Mouse (Mus musculus) heart, embryonic 16.5 days (tissue): ENCODE measurements around the gene Fbl. TPM values are rescaled to one million over a fixed set of nuclear protein-coding genes. Genes with fewer than 3 reads are reported as not detected.

ENCODE experiments used
- ATAC-seq: fragments of 200-750 bp; cut with Nextera tagmentation; replicated peaks from 2 replicates; pipeline ENCODE4 v1.8.0; 2017; ENCODE audit warnings: moderate number of reproducible peaks; ENCODE audit not compliant: insufficient read depth, low FRiP score; ENCODE audit errors: extremely low read depth
- H3K27ac ChIP-seq: fragments of 300-500 bp; sonication (generic); 2 replicates; pipeline ENCODE4 v1.5.1; 2014; ENCODE audit warnings: mild to moderate bottlenecking, low read length, control low read depth, moderate library complexity
- H3K27me3 ChIP-seq: fragments of 300-500 bp; sonication (generic); 2 replicates; pipeline ENCODE4 v1.6.1; 2014; ENCODE audit warnings: low read length, mixed read lengths; ENCODE audit not compliant: control insufficient read depth, insufficient read depth
- H3K36me3 ChIP-seq: fragments of 300-500 bp; sonication (generic); 2 replicates; pipeline ENCODE4 v1.6.1; 2014; ENCODE audit not compliant: control insufficient read depth, insufficient read depth
- H3K4me1 ChIP-seq: fragments of 300-500 bp; sonication (generic); 2 replicates; pipeline ENCODE4 v1.6.1; 2014; ENCODE audit warnings: low read length, mixed read lengths; ENCODE audit not compliant: control insufficient read depth, insufficient read depth
- H3K4me2 ChIP-seq: fragments of 300-500 bp; sonication (generic); 2 replicates; pipeline ENCODE4 v1.6.1; 2014; ENCODE audit warnings: low read depth, mild to moderate bottlenecking, control low read depth, low read length
- H3K4me3 ChIP-seq: fragments of 300-500 bp; sonication (generic); 2 replicates; pipeline ENCODE4 v1.5.1; 2014; ENCODE audit warnings: mild to moderate bottlenecking, control low read depth, low read length
- H3K9ac ChIP-seq: fragments of 300-500 bp; sonication (generic); 2 replicates; pipeline ENCODE4 v1.6.1; 2014; ENCODE audit warnings: low read length, control low read depth
- H3K9me3 ChIP-seq: fragments of 300-500 bp; sonication (generic); replicated peaks from 2 replicates; pipeline ENCODE4 v1.6.1; 2016; ENCODE audit warnings: low read length; ENCODE audit not compliant: control insufficient read depth
- WGBS: fragments of 180-500 bp; shearing (Covaris S2); extraction: QIAGEN DNeasy Blood & Tissue Kit; methylation state at CpG from one replicate; pipeline ENCODE4 v1.1.7; 2014; 5-methylcytosine and 5-hydroxymethylcytosine counted together
- polyA plus RNA-seq: library from polyadenylated mRNA; unstranded; fragments of >200 nt; fragmentation: Nextera tagmentation; extraction: Ambion mirVana; gene quantifications from 2 replicates; pipeline ENCODE4 v1.2.1, GENCODE M21; 2015

Fbl gene
- polyA plus RNA-seq, 1 experiment from 2014 or later, result 71.5 TPM

DNA sequence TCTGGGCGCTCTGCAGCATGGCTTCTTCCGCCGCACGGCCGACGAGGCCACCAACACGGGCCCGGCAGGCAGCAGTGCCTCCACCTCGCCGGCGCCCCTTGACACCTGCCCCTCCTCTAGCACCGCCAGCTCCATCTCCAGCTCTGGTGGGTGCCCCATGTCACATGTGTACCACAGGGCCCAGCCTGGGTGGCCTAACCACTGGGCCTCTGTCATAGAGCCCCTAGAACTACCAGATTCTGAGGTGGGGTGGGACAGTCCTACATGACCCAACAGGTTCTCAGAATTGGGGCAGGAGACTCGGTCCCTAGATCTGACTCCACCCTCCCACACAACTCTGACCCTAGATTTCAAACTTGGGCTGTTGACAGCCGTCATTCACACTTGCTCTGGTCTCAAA is 16.4 kb downstream of the Fbl start:
- Histone ChIP-seq H3K4me1 (peaks cover under 1% of the 10 kb centered on the region; the same call in 1 of the 2 replicates), H3K9ac (no peak overlapping the region), H3K4me3 (no peak overlapping the region), H3K27ac (no peak overlapping the region), H3K36me3 (peaks cover 73% of the 10 kb centered on the region), H3K4me2 (no peak overlapping the region), H3K27me3 (no peaks in the 10 kb centered on the region), H3K9me3 (no peaks in the 10 kb centered on the region)
- ATAC-seq, result no peak
- WGBS, result 87% methylated on average over 14 of the region's 14 CpGs

DNA sequence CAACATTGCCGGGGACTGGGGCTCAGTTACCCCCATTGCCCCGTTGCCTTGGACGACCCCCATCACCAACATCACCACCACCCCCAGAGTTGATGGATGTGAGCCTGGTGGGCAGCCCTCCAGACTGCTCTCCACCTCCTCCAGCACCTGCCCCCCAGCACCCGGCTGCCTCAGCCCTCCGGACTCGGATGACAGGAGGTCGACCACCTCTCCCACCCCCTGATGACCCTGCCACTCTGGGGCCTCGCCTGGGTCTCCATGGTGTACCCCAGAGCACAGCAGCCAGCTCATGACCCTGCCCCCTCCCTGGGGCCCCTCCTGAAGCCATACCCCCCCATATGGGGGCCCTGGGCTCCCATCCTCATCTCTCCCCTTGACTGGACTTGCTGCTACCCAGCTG is 17.1 kb downstream of the Fbl start:
- H3K27me3 ChIP-seq, result no peaks in the 10 kb centered on the region
- ATAC-seq, result no peak
- no peak overlapping the region for H3K4me2 ChIP-seq
- no peak overlapping the region for H3K27ac ChIP-seq
- peaks cover 73% of the 10 kb centered on the region for H3K36me3 ChIP-seq
- no peaks in the 10 kb centered on the region for H3K9me3 ChIP-seq
- 92% methylated on average over 8 of the region's 8 CpGs for WGBS
- H3K4me3 ChIP-seq, result no peak overlapping the region
- no peaks in the 10 kb centered on the region for H3K4me1 ChIP-seq
- no peak overlapping the region for H3K9ac ChIP-seq

DNA sequence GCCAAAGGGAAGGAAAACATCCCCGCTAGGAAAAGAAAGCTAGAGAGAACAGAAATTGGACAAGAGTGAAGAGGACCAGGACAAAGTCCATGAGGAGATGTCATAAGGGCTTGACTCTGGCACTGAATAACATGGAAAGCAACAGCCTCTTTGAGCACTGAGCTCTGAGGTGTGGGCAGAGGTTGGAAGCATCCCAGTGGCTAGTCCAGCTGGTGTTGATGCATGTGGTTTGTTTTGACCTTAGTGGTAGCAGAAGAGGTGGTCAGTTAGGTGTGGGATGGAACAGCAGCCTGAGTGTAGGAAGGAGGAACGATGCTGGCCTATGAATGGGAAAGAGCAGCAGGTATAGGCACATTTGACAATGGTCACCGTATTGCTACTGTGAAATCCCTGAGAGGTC is 22.0 kb downstream of the Fbl start:
- no peak overlapping the region for H3K4me3 ChIP-seq
- no peak overlapping the region for H3K27ac ChIP-seq
- 94% methylated on average over 3 of the region's 3 CpGs for WGBS
- H3K36me3 ChIP-seq, result peaks cover 31% of the 10 kb centered on the region
- no peak for ATAC-seq
- H3K9ac ChIP-seq, result no peak overlapping the region
- no peak overlapping the region for H3K4me2 ChIP-seq
- H3K9me3 ChIP-seq, result no peaks in the 10 kb centered on the region
- no peaks in the 10 kb centered on the region for H3K27me3 ChIP-seq
- H3K4me1 ChIP-seq, result no peaks in the 10 kb centered on the region

DNA sequence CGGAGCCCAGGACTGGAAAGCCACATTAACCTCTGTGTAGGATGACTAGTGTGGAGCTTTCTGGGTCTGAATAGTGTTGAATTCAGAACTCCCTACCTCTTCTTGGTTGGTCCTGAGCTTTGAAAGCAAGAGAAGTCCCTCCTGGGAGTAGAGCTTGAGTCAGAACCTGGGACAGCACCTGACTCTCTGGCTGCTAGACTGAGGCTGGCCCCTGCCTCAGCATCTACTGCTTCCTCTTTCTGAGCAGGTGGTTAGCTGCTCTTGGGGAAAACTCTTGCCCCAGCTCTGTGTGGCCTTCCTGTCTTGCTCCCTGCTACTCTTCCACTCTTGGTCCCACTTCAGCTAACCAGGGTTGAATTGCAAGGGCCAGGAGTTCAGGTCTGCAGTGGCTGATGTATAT is 22.4 kb downstream of the Fbl start:
- no peak for ATAC-seq
- no peak overlapping the region for H3K4me2 ChIP-seq
- no peaks in the 10 kb centered on the region for H3K9me3 ChIP-seq
- H3K4me1 ChIP-seq, result no peaks in the 10 kb centered on the region
- H3K27ac ChIP-seq, result no peak overlapping the region
- H3K4me3 ChIP-seq, result no peak overlapping the region
- peaks cover 27% of the 10 kb centered on the region for H3K36me3 ChIP-seq
- WGBS, result 94% methylated on average over 1 of the region's 1 CpGs
- no peak overlapping the region for H3K9ac ChIP-seq
- H3K27me3 ChIP-seq, result no peaks in the 10 kb centered on the region

DNA sequence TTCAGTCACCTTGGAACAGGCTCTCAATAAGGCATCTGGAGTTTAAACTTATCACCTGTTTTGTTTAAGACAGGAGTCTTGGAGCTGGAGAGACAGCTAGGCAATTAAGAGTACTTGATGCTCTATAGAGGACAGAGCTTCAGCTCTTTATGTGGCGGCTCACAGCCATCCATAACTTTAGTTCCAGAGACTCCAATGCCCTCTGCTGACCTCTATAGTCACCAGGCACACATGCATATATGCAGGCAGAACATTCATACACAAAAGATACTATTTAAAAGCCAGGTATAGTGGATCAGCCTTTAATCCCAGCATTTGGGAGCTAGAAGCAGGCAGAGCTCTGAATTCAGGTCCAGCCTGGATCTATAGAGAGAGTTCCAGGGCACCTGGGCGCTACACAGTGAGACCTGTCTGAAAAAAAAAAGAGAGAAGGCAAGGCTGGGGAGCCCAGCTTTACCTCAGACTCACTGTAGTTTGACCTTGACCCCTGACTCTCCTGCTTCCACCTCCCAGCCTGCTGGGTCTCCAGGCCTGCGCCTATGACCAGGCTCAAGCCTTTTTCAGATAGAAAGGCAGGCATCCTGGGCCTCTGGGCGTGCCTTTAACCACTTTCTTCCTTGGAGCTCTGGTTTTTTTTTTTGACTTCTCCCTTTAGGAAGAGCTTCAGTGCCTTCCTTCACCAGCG is 26.0 kb downstream of the Fbl start:
- Histone ChIP-seq H3K9ac (no peak overlapping the region), H3K36me3 (peaks cover 7% of the 10 kb centered on the region; the same call in 1 of the 2 replicates), H3K9me3 (no peaks in the 10 kb centered on the region), H3K27me3 (no peaks in the 10 kb centered on the region), H3K4me2 (no peak overlapping the region), H3K4me1 (no peaks in the 10 kb centered on the region), H3K27ac (no peak overlapping the region), H3K4me3 (no peak overlapping the region)
- 81% methylated on average over 5 of the region's 5 CpGs for WGBS
- no peak for ATAC-seq

DNA sequence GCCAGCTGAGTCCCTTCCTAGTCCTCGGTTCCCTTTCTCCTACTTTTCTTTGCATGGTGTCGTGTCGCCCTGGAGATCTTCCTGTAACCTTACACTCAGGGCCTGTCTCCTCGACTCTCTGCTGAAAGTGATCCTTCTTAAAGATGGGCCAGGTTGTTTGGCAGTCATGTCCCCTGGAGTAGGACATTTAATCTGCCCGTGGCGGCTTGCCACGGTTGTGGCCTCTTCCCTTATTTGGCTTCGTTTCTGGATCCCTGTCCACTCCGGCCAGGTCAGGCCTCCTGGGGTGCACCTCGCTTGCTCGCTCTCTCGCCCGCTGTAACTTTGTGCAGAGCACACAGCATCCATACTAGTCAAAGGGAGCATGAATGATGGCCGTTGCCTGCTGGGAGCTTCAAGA is 27.0 kb downstream of the Fbl start:
- WGBS, result 82% methylated on average over 14 of the region's 14 CpGs
- H3K36me3 ChIP-seq, result 0 out of 2 replicates have a peak, but pooled peaks cover 4% of the 10 kb centered on the region
- H3K9ac ChIP-seq, result no peak overlapping the region
- ATAC-seq, result no peak
- H3K9me3 ChIP-seq, result no peaks in the 10 kb centered on the region
- no peak overlapping the region for H3K4me2 ChIP-seq
- no peaks in the 10 kb centered on the region for H3K4me1 ChIP-seq
- no peak overlapping the region for H3K27ac ChIP-seq
- no peaks in the 10 kb centered on the region for H3K27me3 ChIP-seq
- no peak overlapping the region for H3K4me3 ChIP-seq

DNA sequence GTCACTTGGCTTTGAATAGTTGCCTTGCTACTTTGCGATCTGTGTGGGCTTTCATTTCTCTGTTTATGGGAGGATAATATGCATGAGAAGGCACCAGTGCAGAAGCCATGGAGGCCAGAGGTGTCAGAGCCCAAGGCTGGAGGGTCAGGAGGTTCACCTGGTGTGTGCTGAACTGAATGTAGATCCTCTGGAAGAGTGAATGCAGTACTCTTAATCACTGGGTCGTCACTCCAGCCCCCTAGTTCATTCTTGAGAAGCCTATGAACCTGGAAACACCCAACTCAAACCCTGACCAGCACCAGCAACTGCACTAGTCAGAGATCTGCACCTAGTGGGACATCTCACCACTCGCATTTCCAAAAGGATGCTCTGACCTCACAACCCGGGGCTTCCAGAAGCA is 29.5 kb downstream of the Fbl start:
- no peak overlapping the region for H3K9ac ChIP-seq
- H3K27me3 ChIP-seq, result no peaks in the 10 kb centered on the region
- no peak overlapping the region for H3K4me2 ChIP-seq
- no peaks in the 10 kb centered on the region for H3K4me1 ChIP-seq
- H3K9me3 ChIP-seq, result no peaks in the 10 kb centered on the region
- WGBS, result 69% methylated on average over 4 of the region's 4 CpGs
- no peaks in the 10 kb centered on the region for H3K36me3 ChIP-seq
- ATAC-seq, result no peak
- no peak overlapping the region for H3K4me3 ChIP-seq
- no peak overlapping the region for H3K27ac ChIP-seq

DNA sequence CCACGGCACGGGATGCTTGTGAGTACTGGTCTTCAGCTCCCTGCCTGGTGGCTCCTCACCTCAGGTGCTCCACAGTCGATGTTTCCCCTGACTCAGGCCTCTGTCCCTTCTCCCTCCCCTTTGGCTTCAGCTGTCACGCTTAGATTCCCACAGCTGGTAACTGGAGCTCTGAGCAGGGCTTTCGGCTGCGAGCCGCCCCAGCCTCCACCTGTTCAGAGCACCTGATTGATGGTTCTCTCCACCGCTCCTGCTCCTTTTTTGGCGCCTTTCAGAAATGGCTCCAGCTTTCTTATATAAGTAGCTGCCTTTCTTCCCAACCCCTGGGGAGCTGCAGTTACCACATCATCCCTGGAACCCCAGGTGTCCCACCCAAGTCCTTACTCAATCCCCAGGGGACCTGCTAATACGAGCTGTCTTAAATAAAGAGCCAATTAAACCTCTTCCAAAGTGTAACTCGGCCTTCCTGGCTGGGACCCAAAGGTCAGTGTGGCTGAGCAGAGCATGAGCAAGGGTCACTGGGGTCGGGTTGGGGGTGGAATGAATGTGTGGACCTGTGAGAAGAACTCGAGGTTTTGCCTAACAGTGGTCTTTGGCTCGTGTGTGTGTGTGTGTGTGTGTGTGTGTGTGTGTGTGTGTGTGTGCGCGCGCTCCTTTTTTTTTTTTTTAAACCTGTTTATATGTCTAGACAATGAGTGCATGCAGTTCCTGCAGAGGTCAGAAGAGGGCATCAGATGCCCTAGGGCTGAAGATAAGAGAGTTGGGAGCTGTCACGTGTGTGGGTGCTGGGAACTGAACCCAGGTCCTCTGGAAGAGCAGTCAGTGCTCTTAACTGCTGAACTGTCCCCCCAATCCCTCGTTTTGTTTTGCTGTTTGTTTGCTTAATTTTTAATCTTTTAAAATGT is 33.9 kb downstream of the Fbl start:
- Histone ChIP-seq H3K27me3 (no peaks in the 10 kb centered on the region), H3K36me3 (no peaks in the 10 kb centered on the region), H3K9ac (no peak overlapping the region), H3K9me3 (no peaks in the 10 kb centered on the region), H3K4me1 (no peaks in the 10 kb centered on the region), H3K4me3 (no peak overlapping the region), H3K27ac (no peak overlapping the region), H3K4me2 (no peak overlapping the region)
- WGBS, result 60% methylated on average over 19 of the region's 19 CpGs
- no peak for ATAC-seq

DNA sequence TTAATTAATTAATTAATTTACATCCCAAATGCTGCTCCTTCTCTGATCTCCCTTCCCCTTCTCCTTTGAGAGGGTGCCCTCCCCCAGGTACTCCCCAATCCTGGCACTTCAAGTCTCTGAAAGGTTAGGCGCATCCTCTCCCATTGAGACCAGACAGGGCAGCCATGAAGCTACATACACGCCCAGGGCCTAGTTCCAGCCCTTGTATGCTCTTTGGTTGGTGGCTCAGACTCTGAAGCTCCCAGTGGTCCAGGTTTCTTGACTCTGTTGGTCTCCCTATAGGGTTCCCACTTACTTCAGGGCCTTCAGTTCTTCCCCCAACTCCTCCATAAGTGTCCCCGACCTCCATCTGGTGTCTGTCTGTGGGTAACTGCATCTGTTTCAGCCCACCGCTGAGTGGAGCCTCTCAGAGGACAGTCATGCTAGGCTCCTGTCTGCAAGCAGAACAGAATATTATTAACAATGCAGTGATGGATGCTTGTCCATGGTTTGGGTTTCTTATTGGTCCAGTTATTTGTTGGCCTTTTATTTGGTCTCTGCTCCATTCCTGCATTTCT is 36.6 kb downstream of the Fbl start:
- Histone ChIP-seq H3K4me3 (no peak overlapping the region), H3K4me1 (no peaks in the 10 kb centered on the region), H3K9me3 (no peaks in the 10 kb centered on the region), H3K27me3 (no peaks in the 10 kb centered on the region), H3K9ac (no peak overlapping the region), H3K27ac (no peak overlapping the region), H3K36me3 (no peaks in the 10 kb centered on the region), H3K4me2 (no peak overlapping the region)
- 59% methylated on average over 4 of the region's 4 CpGs for WGBS
- no peak for ATAC-seq
